Mouse (Mus musculus) cerebellum, adult 2 months (tissue): ENCODE measurements at regions not wholly inside any gene's neighbourhood (a gene's known extent, or its start where the extent isn't known, plus 50 kb on each side); places are given as distances from the start of the nearest gene placed in this dataset.

Experiments used
- CTCF ChIP-seq: fragments of 200-500 bp; IDR thresholded peaks from 2 replicates; pipeline ENCODE4 v1.5.1; 2011; ENCODE audit warnings: low read depth, mild to moderate bottlenecking, control low read depth, low read length, moderate library complexity, borderline replicate concordance; ENCODE audit not compliant: insufficient read depth
- POLR2A ChIP-seq: fragments of 200-500 bp; IDR thresholded peaks from 2 replicates; pipeline ENCODE4 v1.6.1; 2011; ENCODE audit warnings: low read length, control low read depth, borderline replicate concordance; ENCODE audit not compliant: insufficient read depth

DNA sequence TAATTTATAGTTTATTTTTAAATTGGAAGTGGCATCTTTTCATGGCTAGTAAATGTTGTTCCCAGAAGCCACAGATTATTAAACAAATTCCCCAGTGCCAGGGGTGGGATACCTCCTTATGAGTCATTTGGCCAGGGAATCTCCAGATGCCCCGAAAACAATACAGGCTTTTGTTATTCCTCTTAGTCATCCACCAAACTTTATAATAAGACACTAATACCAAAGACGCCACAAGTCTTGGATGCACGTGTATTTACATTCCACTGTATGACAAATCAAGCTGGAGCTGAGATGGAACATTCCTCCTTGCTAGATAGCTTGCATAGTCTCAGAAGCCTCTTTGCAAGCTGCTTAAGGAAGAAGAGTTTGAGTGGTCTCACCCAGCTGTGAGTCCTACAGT, 105.8 kb upstream of the P3h2 start:
- TF ChIP-seq POLR2A (no peak), CTCF (no peak)
